12 mouse cellular contexts compared by ENCODE assay signal in genomic region chr10:117766111-117766895, GRCm38 (mm10).
"Had no signal": no experiment of that assay in that cellular context is flagged by ENCODE, and none has a peak within 500 bp of the region (broad histone marks: within the 10 kb centered on the region; RNA-seq: fewer than 3 reads in every experiment).

No protein-coding gene starts in this region.

- DNase-seq: retina, postnatal 1 day; right cerebral cortex, adult 18-20 months; right cerebral cortex, postnatal 14 days; right cerebral cortex, postnatal 25 days; right cerebral cortex, postnatal 4 days; spleen, adult 18-20 months; thymus, adult 18-20 months; thymus, adult 2 months; thymus, postnatal 14 days; thymus, postnatal 25 days; thymus, postnatal 36 days; thymus, postnatal 4 days had no signal
